In the genomic region with DNA sequence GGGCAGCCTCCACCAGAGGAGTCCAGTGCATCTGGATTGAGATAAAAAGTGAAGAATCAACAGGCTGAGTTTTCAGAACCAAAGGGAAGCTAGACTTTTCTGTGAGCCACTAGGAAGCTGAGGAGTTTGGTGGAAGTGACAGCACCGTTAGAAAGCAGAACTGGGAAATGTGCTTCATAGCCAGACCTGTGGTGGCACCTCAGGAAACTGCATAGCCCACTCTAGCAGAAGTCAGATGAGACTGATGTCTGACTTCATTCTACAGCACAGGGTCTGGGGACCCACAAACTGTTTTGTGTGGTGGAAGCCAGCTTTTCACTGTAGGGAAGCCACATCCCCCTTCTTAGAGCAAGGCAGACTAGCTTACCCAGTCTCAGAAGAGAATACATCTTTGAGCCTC, we compare ENCODE assay signal across 15 mouse cellular contexts.
A peak's percentile ranks its signal among the peaks of the same experiment; 100 is the strongest.
DNase-seq lines count a peak whose midpoint lies in the region; ATAC-seq and TF ChIP-seq lines count a peak whose summit lies in the region.
"Had no signal": no experiment of that assay in that cellular context is flagged by ENCODE, and none has a peak within 500 bp of the region (broad histone marks: within the 10 kb centered on the region; RNA-seq: fewer than 3 reads in every experiment).

No protein-coding gene starts in this region.

- H3K9me3 ChIP-seq in hindbrain, embryonic 14.5 days (ENCODE audit: control insufficient read depth, low read length) = no peaks in the 10 kb centered on the region
- H3K9me3 ChIP-seq: midbrain, embryonic 10.5 days had no signal

- H3K4me2 ChIP-seq in hindbrain, embryonic 14.5 days (replicated peaks) = no peak overlapping the region
- H3K4me2 ChIP-seq: liver, embryonic 12.5 days had no signal

- no peak overlapping the region for H3K4me3 ChIP-seq in left cerebral cortex, adult 2 months
- no peak overlapping the region for H3K4me3 ChIP-seq in hindbrain, embryonic 14.5 days (replicated peaks; ENCODE audit: low read length)
- H3K4me3 ChIP-seq: liver, embryonic 12.5 days; midbrain, embryonic 10.5 days had no signal

- no peaks in the 10 kb centered on the region for H3K36me3 ChIP-seq in hindbrain, embryonic 14.5 days (replicated peaks; ENCODE audit: control insufficient read depth, insufficient read depth)
- H3K36me3 ChIP-seq: liver, embryonic 12.5 days; midbrain, embryonic 10.5 days had no signal

- no peak for TF ChIP-seq CTCF in left cerebral cortex, adult 2 months (IDR thresholded peaks at IDR 0.05)

- no peak for DNase-seq in frontal cortex, postnatal 10 days (ENCODE audit: low spot score in 2 of 2)
- no peak for DNase-seq in left cerebral cortex, adult 2 months (ENCODE audit: extremely low spot score in 1 of 2, low spot score in 2 of 2)
- DNase-seq in left cerebral cortex, adult 9 months (ENCODE audit: low spot score in 2 of 2) = no peak
- DNase-seq in brain, adult 2 months (ENCODE audit: low read depth, low spot score) = peak; percentile 25
- no peak for DNase-seq in embryo, embryonic 9.5 days (ENCODE audit: extremely low spot score)
- DNase-seq in hindbrain, embryonic 14.5 days (ENCODE audit: low spot score) = no peak
- DNase-seq: cerebellum, adult 9-10 months; kidney, adult 11 months; left cerebral cortex, postnatal 4 days; right cerebral cortex, postnatal 4 days had no signal

- WGBS in hindbrain, embryonic 14.5 days = 82% methylated on average over 1 of the region's 1 CpGs

- intact Hi-C loops in left cerebral cortex, adult 2 months (cut with DNase I) = no loop called here

- ATAC-seq in frontal cortex, adult (ENCODE audit: low TSS enrichment) = 0 out of 2 replicates have a peak, but pooled peaks have one; percentile 9
- ATAC-seq in megakaryocyte, adult 5-6 weeks (ENCODE audit: poor library complexity, severe bottlenecking) = peak; percentile 71
- no peak for ATAC-seq in hindbrain, embryonic 14.5 days (ENCODE audit: low FRiP score)
- ATAC-seq: liver, embryonic 12.5 days had no signal

- no peaks in the 10 kb centered on the region for H3K27me3 ChIP-seq in hindbrain, embryonic 14.5 days (ENCODE audit: control insufficient read depth, insufficient read depth, low read length)
- H3K27me3 ChIP-seq: liver, embryonic 12.5 days had no signal

- H3K9ac ChIP-seq in hindbrain, embryonic 14.5 days = no peak overlapping the region
- H3K9ac ChIP-seq: liver, embryonic 12.5 days had no signal

- H3K27ac ChIP-seq in left cerebral cortex, adult 2 months = peak overlapping the region; percentile 36; the same call in 1 of the 2 replicates
- H3K27ac ChIP-seq in hindbrain, embryonic 14.5 days = no peak overlapping the region
- H3K27ac ChIP-seq: hindbrain, postnatal 0 days; liver, embryonic 12.5 days; midbrain, embryonic 10.5 days had no signal

- no peaks in the 10 kb centered on the region for H3K4me1 ChIP-seq in hindbrain, embryonic 14.5 days (replicated peaks; ENCODE audit: control insufficient read depth, insufficient read depth, low read length)
